ENCODE assay signal across 20 mouse cellular contexts in the genomic region with DNA sequence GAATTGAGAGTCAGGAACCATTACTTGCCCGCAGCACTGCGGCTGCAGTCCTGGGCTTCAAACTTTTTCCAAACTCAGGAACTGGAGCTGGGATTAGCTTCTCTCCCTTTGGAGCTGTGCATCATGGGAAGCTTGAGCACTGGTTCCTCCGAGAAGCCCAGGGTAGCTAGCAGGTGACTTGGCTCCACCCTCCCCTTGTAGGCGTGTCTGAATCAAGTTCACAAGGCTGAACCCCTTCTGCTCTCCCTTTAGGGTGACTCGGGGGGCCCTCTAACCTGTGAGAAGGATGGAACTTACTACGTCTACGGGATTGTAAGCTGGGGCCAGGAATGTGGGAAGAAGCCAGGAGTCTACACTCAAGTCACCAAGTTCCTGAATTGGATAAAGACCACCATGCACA. TPM values are rescaled to one million over a fixed set of nuclear protein-coding genes. Genes with fewer than 3 reads are reported as not detected.
DNase-seq lines count a peak whose midpoint lies in the region; ATAC-seq lines count a peak whose summit lies in the region.
"Had no signal": no experiment of that assay in that cellular context is flagged by ENCODE, and none has a peak within 500 bp of the region (broad histone marks: within the 10 kb centered on the region; RNA-seq: fewer than 3 reads in every experiment).

No protein-coding gene starts in this region.

- H3K4me1 ChIP-seq in liver, embryonic 11.5 days (replicated peaks; ENCODE audit: control insufficient read depth, insufficient read depth, low read length) = peaks cover 12% of the 10 kb centered on the region
- H3K4me1 ChIP-seq in liver, embryonic 15.5 days (replicated peaks) = peaks cover 21% of the 10 kb centered on the region

- no peak overlapping the region for H3K9ac ChIP-seq in liver, embryonic 11.5 days (ENCODE audit: low read depth, low read length)
- no peak overlapping the region for H3K9ac ChIP-seq in liver, embryonic 15.5 days
- H3K9ac ChIP-seq: heart, embryonic 13.5 days; hindbrain, embryonic 15.5 days had no signal

- H3K9me3 ChIP-seq in liver, embryonic 11.5 days (ENCODE audit: control insufficient read depth, low read length) = no peaks in the 10 kb centered on the region
- no peaks in the 10 kb centered on the region for H3K9me3 ChIP-seq in liver, embryonic 15.5 days (replicated peaks)
- H3K9me3 ChIP-seq: embryonic facial prominence, embryonic 10.5 days; forebrain, embryonic 10.5 days; heart, embryonic 13.5 days; hindbrain, embryonic 15.5 days had no signal

- DNase-seq in liver, embryonic 11.5 days (ENCODE audit: low spot score) = no peak
- DNase-seq in liver = no peak
- peak; percentile 3 for DNase-seq in c-Kit-negative CD71-positive TER-119-positive erythroid progenitor cells, embryonic 14.5 days (ENCODE audit: low read depth, low spot score)
- peak; percentile 47 for DNase-seq in thymus, postnatal 4 days
- no peak for DNase-seq in retina, postnatal 1 day
- no peak for DNase-seq in kidney, adult 11 months
- DNase-seq: adrenal gland, postnatal 10 days; B cell, adult 2 months; cerebellum, adult 2 months; cerebellum, postnatal 10 days; gastrocnemius, postnatal 36 days; heart, adult 11 months; heart, postnatal 36 days had no signal

- H3K4me2 ChIP-seq in liver, embryonic 11.5 days = no peak overlapping the region; the same call in 1 of the 2 replicates
- no peak overlapping the region for H3K4me2 ChIP-seq in liver, embryonic 15.5 days

- 0 out of 2 replicates have a peak, but pooled peaks cover 4% of the 10 kb centered on the region for H3K27me3 ChIP-seq in liver, embryonic 11.5 days (replicated peaks; ENCODE audit: control insufficient read depth, insufficient read depth, low read length)
- H3K27me3 ChIP-seq in liver, embryonic 15.5 days = no peaks in the 10 kb centered on the region; the same call in 1 of the 2 replicates
- H3K27me3 ChIP-seq: hindbrain, embryonic 15.5 days had no signal

- H3K36me3 ChIP-seq in liver, embryonic 11.5 days (ENCODE audit: control insufficient read depth, insufficient read depth, low read length) = no peaks in the 10 kb centered on the region
- H3K36me3 ChIP-seq in liver, embryonic 15.5 days (replicated peaks) = 0 out of 2 replicates have a peak, but pooled peaks cover 3% of the 10 kb centered on the region
- H3K36me3 ChIP-seq: embryonic facial prominence, embryonic 10.5 days; forebrain, embryonic 10.5 days; hindbrain, embryonic 15.5 days had no signal

- no peak overlapping the region for H3K27ac ChIP-seq in liver, embryonic 11.5 days (ENCODE audit: low read depth, low read length)
- no peak overlapping the region for H3K27ac ChIP-seq in liver, embryonic 15.5 days (replicated peaks)
- H3K27ac ChIP-seq: heart, embryonic 13.5 days; hindbrain, embryonic 15.5 days had no signal

- no peak overlapping the region for H3K4me3 ChIP-seq in liver, embryonic 11.5 days (ENCODE audit: low read depth, low read length)
- H3K4me3 ChIP-seq in liver, embryonic 15.5 days (replicated peaks) = no peak overlapping the region
- H3K4me3 ChIP-seq: heart, embryonic 13.5 days; hindbrain, embryonic 15.5 days had no signal

- 0 out of 2 replicates have a peak, but pooled peaks have one; percentile 39 for ATAC-seq in liver, embryonic 11.5 days (replicated peaks; ENCODE audit: low FRiP score)
- ATAC-seq in liver, embryonic 15.5 days (ENCODE audit: insufficient read depth) = peak; percentile 44; the same call in 1 of the 2 replicates
- ATAC-seq: forebrain, embryonic 14.5 days had no signal

- 85% methylated on average over 7 of the region's 7 CpGs for WGBS in liver, embryonic 11.5 days
- WGBS in liver, embryonic 15.5 days (ENCODE audit: insufficient replicate concordance) = 59% methylated on average over 7 of the region's 7 CpGs

RNA-seq across cellular contexts. Expression of gene Habp2, which starts 32.3 kb away (rescaled TPM):
- 56.3 and 65.6 TPM in 2 replicates for polyA plus RNA-seq in liver, embryonic 11.5 days (2014; fragmentation: Nextera tagmentation; extraction: Ambion mirVana)
- 61.8 and 70.8 TPM in 2 replicates for polyA plus RNA-seq in liver, embryonic 15.5 days (2015; fragmentation: Nextera tagmentation; extraction: Ambion mirVana)
- polyA plus RNA-seq: cerebellum, adult 2 months; embryonic facial prominence, embryonic 10.5 days; forebrain, embryonic 10.5 days; hindbrain, embryonic 11.5 days had no signal

Comparison
In these comparisons a context has a peak if more than half of its experiments do, and no peak if none do; other contexts are left out.
1. DNase-seq: peak in c-Kit-negative CD71-positive TER-119-positive erythroid progenitor cells, embryonic 14.5 days (single experiment) and thymus, postnatal 4 days (single experiment); none in liver, embryonic 11.5 days (single experiment), liver (single experiment), retina, postnatal 1 day (single experiment) and kidney, adult 11 months (single experiment).